Mouse (Mus musculus) ES-E14 (cell line): ENCODE data around the gene Atp6v0e.

ENCODE experiments used
- HCFC1 ChIP-seq: IDR thresholded peaks from 2 replicates; pipeline ENCODE4 v1.6.1; 2012; ENCODE audit warnings: low read length, inconsistent platforms, borderline replicate concordance; ENCODE audit not compliant: insufficient read depth
- ZNF384 ChIP-seq: IDR thresholded peaks from 2 replicates; pipeline ENCODE4 v1.6.1; 2012; ENCODE audit warnings: low read depth, low read length, inconsistent platforms

DNA sequence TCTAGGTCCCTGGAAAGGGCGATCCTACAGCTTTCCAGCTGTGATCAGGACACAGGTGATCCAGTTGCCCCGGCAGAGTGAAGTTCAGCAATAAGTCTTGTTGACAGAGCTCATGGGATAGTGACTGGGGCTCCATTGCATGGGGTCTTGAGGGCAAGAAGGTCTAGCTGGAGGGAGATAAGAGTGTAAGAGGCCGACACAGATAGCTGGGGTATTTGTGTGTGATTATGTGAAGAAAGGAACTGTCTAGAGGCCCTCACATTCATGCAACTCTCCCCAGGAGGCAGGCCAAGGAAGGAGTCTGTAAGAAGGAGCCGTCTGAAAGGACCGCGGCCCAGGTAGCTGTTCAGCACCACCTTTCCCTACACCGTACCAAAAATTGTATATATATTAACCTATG, 44.0 kb downstream of the Atp6v0e start:
- TF ChIP-seq ZNF384 (no peak), HCFC1 (no peak)
